20 mouse cellular contexts compared by ENCODE assay signal in genomic region chrX:109122670-109123069, GRCm38 (mm10). TPM values are rescaled to one million over a fixed set of nuclear protein-coding genes. Genes with fewer than 3 reads are reported as not detected.
DNase-seq lines count a peak whose midpoint lies in the region; ATAC-seq and TF ChIP-seq lines count a peak whose summit lies in the region.
"Had no signal": no experiment of that assay in that cellular context is flagged by ENCODE, and none has a peak within 500 bp of the region (broad histone marks: within the 10 kb centered on the region; RNA-seq: fewer than 3 reads in every experiment).

No protein-coding gene starts in this region.

- no peaks in the 10 kb centered on the region for H3K36me3 ChIP-seq in heart, postnatal 0 days (replicated peaks; ENCODE audit: control insufficient read depth, insufficient read depth, low read length)
- no peaks in the 10 kb centered on the region for H3K36me3 ChIP-seq in lung, embryonic 14.5 days (ENCODE audit: insufficient read depth)
- no peaks in the 10 kb centered on the region for H3K36me3 ChIP-seq in intestine, embryonic 15.5 days
- H3K36me3 ChIP-seq in midbrain, postnatal 0 days (ENCODE audit: insufficient read depth, low read length), result no peaks in the 10 kb centered on the region
- H3K36me3 ChIP-seq: embryonic facial prominence, embryonic 15.5 days; heart, embryonic 13.5 days; hindbrain, embryonic 12.5 days had no signal

- no peak overlapping the region for H3K4me3 ChIP-seq in heart, postnatal 0 days (ENCODE audit: low read depth, low read length)
- no peak overlapping the region for H3K4me3 ChIP-seq in lung, embryonic 14.5 days (ENCODE audit: low read depth, low read length)
- no peak overlapping the region for H3K4me3 ChIP-seq in lung, adult 2 months (replicated peaks; ENCODE audit: extremely low read depth, low read depth, low read length)
- no peak overlapping the region for H3K4me3 ChIP-seq in intestine, embryonic 15.5 days (replicated peaks)
- H3K4me3 ChIP-seq in midbrain, postnatal 0 days (ENCODE audit: low read depth, low read length), result no peak overlapping the region
- H3K4me3 ChIP-seq: embryonic facial prominence, embryonic 15.5 days; erythroblast, embryonic 14.5 days; forebrain, embryonic 10.5 days; heart, embryonic 13.5 days; hindbrain, embryonic 12.5 days had no signal

- no peak for DNase-seq in heart, postnatal 0 days (ENCODE audit: low spot score)
- DNase-seq in heart, adult 11 months, result no peak
- peak; percentile 49 for DNase-seq in lung, embryonic 14.5 days
- DNase-seq in lung, adult 2 months, result no peak
- peak; percentile 14 for DNase-seq in lung, postnatal 10 days
- DNase-seq in layer of hippocampus, adult 18-20 months (ENCODE audit: low spot score in 2 of 2), result no peak
- DNase-seq in midbrain, postnatal 0 days (ENCODE audit: low spot score), result no peak
- DNase-seq: adrenal gland, adult 2 months; adrenal gland, postnatal 25 days; cerebellum, adult 2 months; embryo, embryonic 11 days; heart, postnatal 10 days; heart, postnatal 4 days had no signal

- no peak overlapping the region for H3K4me2 ChIP-seq in heart, postnatal 0 days (ENCODE audit: low read depth, low read length)
- H3K4me2 ChIP-seq in lung, embryonic 14.5 days, result no peak overlapping the region
- H3K4me2 ChIP-seq in intestine, embryonic 15.5 days (replicated peaks), result no peak overlapping the region
- H3K4me2 ChIP-seq in midbrain, postnatal 0 days (ENCODE audit: low read depth, low read length, poor library complexity, severe bottlenecking), result no peak overlapping the region
- H3K4me2 ChIP-seq: embryonic facial prominence, embryonic 15.5 days; heart, embryonic 13.5 days; hindbrain, embryonic 12.5 days had no signal

- no peak overlapping the region for H3K9ac ChIP-seq in heart, postnatal 0 days (replicated peaks; ENCODE audit: low read depth, low read length)
- H3K9ac ChIP-seq in lung, embryonic 14.5 days, result no peak overlapping the region
- no peak overlapping the region for H3K9ac ChIP-seq in intestine, embryonic 15.5 days
- no peak overlapping the region for H3K9ac ChIP-seq in midbrain, postnatal 0 days (replicated peaks; ENCODE audit: low read length, poor library complexity, severe bottlenecking)
- H3K9ac ChIP-seq: embryonic facial prominence, embryonic 15.5 days; heart, embryonic 13.5 days; hindbrain, embryonic 12.5 days had no signal

- 0 out of 2 replicates have a peak, but pooled peaks cover 9% of the 10 kb centered on the region for H3K4me1 ChIP-seq in heart, postnatal 0 days (ENCODE audit: control insufficient read depth, insufficient read depth)
- H3K4me1 ChIP-seq in lung, embryonic 14.5 days (ENCODE audit: insufficient read depth), result peaks cover 3% of the 10 kb centered on the region; the same call in 1 of the 2 replicates
- peaks cover 18% of the 10 kb centered on the region for H3K4me1 ChIP-seq in lung, adult 2 months (ENCODE audit: control insufficient read depth, insufficient read depth, low read length)
- H3K4me1 ChIP-seq in intestine, embryonic 15.5 days (replicated peaks), result 0 out of 2 replicates have a peak, but pooled peaks cover 9% of the 10 kb centered on the region
- no peaks in the 10 kb centered on the region for H3K4me1 ChIP-seq in midbrain, postnatal 0 days (ENCODE audit: insufficient read depth, low read length)
- H3K4me1 ChIP-seq: embryonic facial prominence, embryonic 15.5 days; hindbrain, embryonic 12.5 days had no signal

- no peaks in the 10 kb centered on the region for H3K9me3 ChIP-seq in heart, postnatal 0 days (replicated peaks; ENCODE audit: control insufficient read depth, low read length)
- H3K9me3 ChIP-seq in lung, embryonic 14.5 days (ENCODE audit: low read depth, low read length), result no peaks in the 10 kb centered on the region
- no peaks in the 10 kb centered on the region for H3K9me3 ChIP-seq in intestine, embryonic 15.5 days
- no peaks in the 10 kb centered on the region for H3K9me3 ChIP-seq in midbrain, postnatal 0 days (ENCODE audit: low read length)
- H3K9me3 ChIP-seq: embryonic facial prominence, embryonic 15.5 days; forebrain, embryonic 10.5 days; heart, embryonic 13.5 days; hindbrain, embryonic 12.5 days had no signal

- H3K27me3 ChIP-seq in heart, postnatal 0 days (ENCODE audit: control insufficient read depth, insufficient read depth, low read length), result no peaks in the 10 kb centered on the region
- no peaks in the 10 kb centered on the region for H3K27me3 ChIP-seq in lung, embryonic 14.5 days (ENCODE audit: insufficient read depth, low read length)
- no peaks in the 10 kb centered on the region for H3K27me3 ChIP-seq in intestine, embryonic 15.5 days (replicated peaks)
- no peaks in the 10 kb centered on the region for H3K27me3 ChIP-seq in midbrain, postnatal 0 days (ENCODE audit: insufficient read depth, low read length)
- H3K27me3 ChIP-seq: embryonic facial prominence, embryonic 15.5 days; heart, embryonic 13.5 days; hindbrain, embryonic 12.5 days had no signal

- TF ChIP-seq CTCF in heart, postnatal 0 days (IDR thresholded peaks at IDR 0.05; ENCODE audit: low read depth), result no peak
- no peak for TF ChIP-seq CTCF in lung, embryonic 14.5 days (IDR thresholded peaks at IDR 0.05; ENCODE audit: low read depth)
- no peak for TF ChIP-seq CTCF in lung, adult 2 months (IDR thresholded peaks at IDR 0.05; ENCODE audit: insufficient read depth, low read length)
- no peak for TF ChIP-seq CTCF in midbrain, postnatal 0 days (IDR thresholded peaks at IDR 0.05)

- 23% methylated on average over 1 of the region's 1 CpGs for WGBS in heart, postnatal 0 days
- 27% methylated on average over 1 of the region's 1 CpGs for WGBS in lung, embryonic 14.5 days
- WGBS in lung, adult 2 months, result 5% methylated on average over 1 of the region's 1 CpGs
- 23% methylated on average over 1 of the region's 1 CpGs for WGBS in intestine, embryonic 15.5 days
- 58% methylated on average over 1 of the region's 1 CpGs for WGBS in midbrain, postnatal 0 days

- TF ChIP-seq EP300 in heart, postnatal 0 days (IDR thresholded peaks at IDR 0.05; ENCODE audit: low read depth), result no peak

- ATAC-seq in heart, postnatal 0 days (ENCODE audit: insufficient read depth, low read depth), result no peak
- no peak for ATAC-seq in lung, embryonic 14.5 days (ENCODE audit: insufficient read depth)
- 0 out of 2 replicates have a peak, but pooled peaks have one; percentile 15 for ATAC-seq in intestine, embryonic 15.5 days
- ATAC-seq in midbrain, postnatal 0 days (ENCODE audit: low FRiP score), result no peak
- ATAC-seq: forebrain, embryonic 14.5 days had no signal

- 0 out of 2 replicates have a peak overlapping the region, but pooled peaks have one; percentile 15 for H3K27ac ChIP-seq in heart, postnatal 0 days (ENCODE audit: low read depth)
- H3K27ac ChIP-seq in lung, embryonic 14.5 days (ENCODE audit: low read depth), result no peak overlapping the region
- H3K27ac ChIP-seq in intestine, embryonic 15.5 days, result no peak overlapping the region
- no peak overlapping the region for H3K27ac ChIP-seq in midbrain, postnatal 0 days (ENCODE audit: low read depth, low read length)
- H3K27ac ChIP-seq: embryonic facial prominence, embryonic 15.5 days; forebrain, embryonic 10.5 days; heart, embryonic 13.5 days; hindbrain, embryonic 12.5 days had no signal

- no peak for TF ChIP-seq POLR2A in lung, adult 2 months (IDR thresholded peaks at IDR 0.05; ENCODE audit: borderline replicate concordance, extremely low read depth, low read depth, low read length)

RNA-seq across cellular contexts. Expression of gene Sh3bgrl, which starts 27.5 kb away (rescaled TPM):
- total RNA-seq in heart, postnatal 0 days (2014; rRNA removed; ENCODE audit: low replicate concordance), result 45.3 and 47.4 TPM in 2 replicates
- polyA plus RNA-seq in heart, postnatal 0 days (2015; fragmentation: Nextera tagmentation; extraction: Ambion mirVana), result 52.7 and 56.7 TPM in 2 replicates
- polyA plus RNA-seq in lung, embryonic 14.5 days (2014; fragmentation: Nextera tagmentation; extraction: Ambion mirVana), result 213 TPM in 2 replicates
- 16.5 and 31.8 TPM in 2 replicates for polyA plus RNA-seq in lung, adult 2 months (2012; rRNA removed)
- polyA plus RNA-seq in intestine, embryonic 15.5 days (2015; fragmentation: Nextera tagmentation; extraction: Ambion mirVana), result 95.1 and 105 TPM in 2 replicates
- total RNA-seq in layer of hippocampus, adult 18-20 months (2021), result 10 to 100 TPM; 73.8 to 81.1 TPM
- total RNA-seq in midbrain, postnatal 0 days (2014; rRNA removed), result 116 and 142 TPM in 2 replicates
- polyA plus RNA-seq in midbrain, postnatal 0 days (2015; fragmentation: Nextera tagmentation; extraction: Ambion mirVana), result 125 and 157 TPM in 2 replicates

Comparison
In these comparisons a context has a peak if more than half of its experiments do, and no peak if none do; other contexts are left out.
1. DNase-seq: peak in lung, embryonic 14.5 days (single experiment) and lung, postnatal 10 days (single experiment); none in heart, postnatal 0 days (single experiment), heart, adult 11 months (single experiment), lung, adult 2 months (single experiment), layer of hippocampus, adult 18-20 months (0 of 2) and midbrain, postnatal 0 days (single experiment).